Mouse (Mus musculus): ENCODE data around the gene Ift57.

Gene Ift57

GRCm38 (mm10) chr16:49752906-49753305 lies 53.9 kb downstream of the Ift57 start:
- no peak for DNase-seq (ENCODE audit: low spot score in 2 of 2)

- no peak for DNase-seq (ENCODE audit: low spot score in 2 of 2)
Observed at GRCm38 (mm10) chr16:49753318-49753717, 54.3 kb downstream of the Ift57 start.

- no peak for DNase-seq (ENCODE audit: low spot score in 2 of 2)
Observed at GRCm38 (mm10) chr16:49760517-49761203, 61.6 kb downstream of the Ift57 start.

- DNase-seq (ENCODE audit: low spot score in 2 of 2): no peak
Observed at GRCm38 (mm10) chr16:49761981-49762380, 62.9 kb downstream of the Ift57 start.

GRCm38 (mm10) chr16:49766326-49766725 lies 67.3 kb downstream of the Ift57 start:
- DNase-seq (ENCODE audit: low spot score in 2 of 2): no peak

GRCm38 (mm10) chr16:49768491-49769031 lies 69.5 kb downstream of the Ift57 start:
- DNase-seq (ENCODE audit: low spot score in 2 of 2): no peak

GRCm38 (mm10) chr16:49769831-49770261 lies 70.8 kb downstream of the Ift57 start:
- DNase-seq (ENCODE audit: low spot score in 2 of 2): no peak

- DNase-seq (ENCODE audit: low spot score in 2 of 2): no peak
Observed at GRCm38 (mm10) chr16:49770320-49771189, 71.5 kb downstream of the Ift57 start.

- no peak for DNase-seq (ENCODE audit: low spot score in 2 of 2)
Observed at GRCm38 (mm10) chr16:49771609-49772396, 72.8 kb downstream of the Ift57 start.

GRCm38 (mm10) chr16:49772576-49772975 lies 73.5 kb downstream of the Ift57 start:
- DNase-seq (ENCODE audit: low spot score in 2 of 2): no peak

- DNase-seq (ENCODE audit: low spot score in 2 of 2): no peak
Observed at GRCm38 (mm10) chr16:49773068-49773467, 74.0 kb downstream of the Ift57 start.

GRCm38 (mm10) chr16:49774059-49775001 lies 75.3 kb downstream of the Ift57 start:
- no peak for DNase-seq (ENCODE audit: low spot score in 2 of 2)

GRCm38 (mm10) chr16:49775002-49775966 lies 76.3 kb downstream of the Ift57 start:
- no peak for DNase-seq (ENCODE audit: low spot score in 2 of 2)

GRCm38 (mm10) chr16:49776981-49777380 lies 77.9 kb downstream of the Ift57 start:
- no peak for DNase-seq (ENCODE audit: low spot score in 2 of 2)

- DNase-seq (ENCODE audit: low spot score in 2 of 2): no peak
Observed at GRCm38 (mm10) chr16:49781556-49782156, 82.6 kb downstream of the Ift57 start.

- DNase-seq (ENCODE audit: low spot score in 2 of 2): no peak
Observed at GRCm38 (mm10) chr16:49783369-49783768, 84.3 kb downstream of the Ift57 start.

- DNase-seq (ENCODE audit: low spot score in 2 of 2): no peak
Observed at GRCm38 (mm10) chr16:49786116-49786515, 87.1 kb downstream of the Ift57 start.

- DNase-seq (ENCODE audit: low spot score in 2 of 2): no peak
Observed at GRCm38 (mm10) chr16:49787714-49788113, 88.7 kb downstream of the Ift57 start.

Data from frontal cortex, postnatal 14 days (tissue).